Mouse (Mus musculus) neural tube, embryonic 14.5 days (tissue): ENCODE results near the gene Parp11. TPM values are rescaled to one million over a fixed set of nuclear protein-coding genes. Genes with fewer than 3 reads are reported as not detected.

ENCODE experiments used
- ATAC-seq: fragments of 200-750 bp; cut with Nextera tagmentation; 2 replicates; pipeline ENCODE4 v1.8.0; 2017; ENCODE audit warnings: low read depth, mild to moderate bottlenecking, moderate TSS enrichment, moderate library complexity
- H3K27ac ChIP-seq: fragments of 300-500 bp; sonication (generic); 2 replicates; pipeline ENCODE4 v1.5.1; 2014; ENCODE audit warnings: low read depth, mild to moderate bottlenecking, control low read depth, low read length, moderate library complexity, mixed read lengths
- H3K27me3 ChIP-seq: fragments of 300-500 bp; sonication (generic); 2 replicates; pipeline ENCODE4 v1.6.1; 2014; ENCODE audit warnings: low read length; ENCODE audit not compliant: control insufficient read depth, insufficient read depth
- H3K36me3 ChIP-seq: fragments of 300-500 bp; sonication (generic); 2 replicates; pipeline ENCODE4 v1.6.1; 2014; ENCODE audit warnings: low read length, mixed read lengths; ENCODE audit not compliant: control insufficient read depth, insufficient read depth
- H3K4me1 ChIP-seq: fragments of 300-500 bp; sonication (generic); 2 replicates; pipeline ENCODE4 v1.6.1; 2014; ENCODE audit warnings: low read length; ENCODE audit not compliant: control insufficient read depth, insufficient read depth
- H3K4me2 ChIP-seq: fragments of 300-500 bp; sonication (generic); 2 replicates; pipeline ENCODE4 v1.6.1; 2014; ENCODE audit warnings: mild to moderate bottlenecking, low read depth, low read length, control low read depth
- H3K4me3 ChIP-seq: fragments of 300-500 bp; sonication (generic); 2 replicates; pipeline ENCODE4 v1.5.1; 2014; ENCODE audit warnings: low read depth, low read length, control low read depth, mixed read lengths
- H3K9ac ChIP-seq: fragments of 300-500 bp; sonication (generic); replicated peaks from 2 replicates; pipeline ENCODE4 v1.6.1; 2014; ENCODE audit warnings: low read depth, mild to moderate bottlenecking, control low read depth, low read length, mixed read lengths
- H3K9me3 ChIP-seq: fragments of 300-500 bp; sonication (generic); 2 replicates; pipeline ENCODE4 v1.6.1; 2016; ENCODE audit warnings: low read length; ENCODE audit not compliant: control insufficient read depth
- WGBS: fragments of 180-500 bp; shearing (Covaris S2); extraction: QIAGEN DNeasy Blood & Tissue Kit; methylation state at CpG from one replicate; pipeline ENCODE4 v1.1.7; 2014; 5-methylcytosine and 5-hydroxymethylcytosine counted together
- polyA plus RNA-seq: library from polyadenylated mRNA; unstranded; fragments of >200 nt; fragmentation: Nextera tagmentation; extraction: Ambion mirVana; gene quantifications from 2 replicates; pipeline ENCODE4 v1.2.1, GENCODE M21; 2014

The Parp11 gene
- polyA plus RNA-seq, 1 experiment from 2014 or later = 90.8 TPM

DNA sequence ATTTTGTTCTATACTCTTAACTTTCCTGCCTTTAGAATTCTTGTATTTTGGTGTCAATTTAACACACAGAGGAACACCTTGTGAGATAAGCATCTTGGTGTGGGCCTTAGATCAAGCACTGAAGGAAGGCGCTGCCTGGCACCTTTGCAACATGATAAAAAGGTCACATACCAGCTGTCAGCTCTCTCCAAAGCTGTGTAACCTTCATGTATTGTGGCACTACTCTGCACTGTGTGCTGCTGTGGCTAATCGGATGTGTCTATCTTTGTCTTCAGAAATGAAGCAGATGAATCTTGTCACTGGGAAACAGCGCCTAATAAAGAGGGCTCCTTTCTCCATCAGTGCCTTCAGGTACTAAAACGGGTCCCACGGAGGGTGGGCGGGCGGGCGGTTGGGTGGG is 27.3 kb downstream of the Parp11 start:
- no peak for ATAC-seq

DNA sequence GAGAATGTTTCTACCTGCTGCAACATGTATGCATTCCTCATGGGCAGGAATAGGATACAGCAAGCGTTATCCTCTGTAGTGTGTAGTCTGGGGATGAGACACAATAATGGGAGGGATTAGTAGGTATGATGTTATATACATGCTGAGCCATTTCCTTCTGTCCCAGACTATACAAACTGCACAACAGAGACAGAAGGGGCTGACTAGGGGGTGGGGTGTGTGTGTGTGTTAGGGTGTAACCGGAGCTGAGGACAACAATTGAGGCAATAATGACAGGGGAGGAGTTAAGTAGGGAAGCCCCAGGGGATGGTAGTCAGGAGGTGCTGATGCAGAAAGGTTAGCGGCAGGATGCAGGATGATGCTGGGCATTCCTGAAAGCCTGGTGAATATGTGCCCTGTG is 28.6 kb downstream of the Parp11 start:
- ATAC-seq = no peak
- Histone ChIP-seq H3K27me3 (no peaks in the 10 kb centered on the region), H3K9me3 (no peaks in the 10 kb centered on the region), H3K4me2 (no peak overlapping the region), H3K27ac (no peak overlapping the region), H3K36me3 (peaks cover 23% of the 10 kb centered on the region; the same call in 1 of the 2 replicates), H3K9ac (no peak overlapping the region), H3K4me1 (no peaks in the 10 kb centered on the region), H3K4me3 (no peak overlapping the region)
- 28% methylated on average over 3 of the region's 3 CpGs for whole genome bisulfite sequencing

More for the DNA sequence above, 27.3 kb downstream of the Parp11 start:
- Histone ChIP-seq H3K4me2 (no peak overlapping the region), H3K9me3 (no peaks in the 10 kb centered on the region), H3K4me3 (no peak overlapping the region), H3K9ac (no peak overlapping the region), H3K27me3 (no peaks in the 10 kb centered on the region), H3K36me3 (peaks cover 18% of the 10 kb centered on the region; the same call in 1 of the 2 replicates), H3K4me1 (no peaks in the 10 kb centered on the region), H3K27ac (no peak overlapping the region)
- 83% methylated on average over 8 of the region's 8 CpGs for WGBS

DNA sequence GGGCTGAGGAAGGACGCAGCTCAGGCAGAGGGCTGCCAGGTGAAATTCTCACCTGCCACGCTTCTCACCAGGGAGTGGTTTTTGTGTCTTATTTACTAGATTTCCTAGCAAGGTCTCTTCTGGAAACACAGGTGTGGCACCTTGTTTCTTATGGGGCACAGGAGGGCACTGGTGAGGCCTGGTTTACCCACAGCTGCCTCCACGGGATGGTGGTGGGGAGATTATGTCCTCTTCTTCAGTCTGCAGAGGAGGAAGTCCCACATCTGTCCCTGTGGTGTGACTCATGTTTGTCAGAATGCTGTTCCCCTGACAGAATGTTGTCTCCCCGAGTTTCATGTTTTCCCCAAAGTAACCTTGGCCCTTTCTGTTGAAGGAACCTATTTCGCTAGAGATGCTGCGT is 44.4 kb downstream of the Parp11 start:
- peaks cover 6% of the 10 kb centered on the region; the same call in 1 of the 2 replicates for H3K36me3 ChIP-seq
- no peak overlapping the region for H3K9ac ChIP-seq
- no peak overlapping the region for H3K4me3 ChIP-seq
- no peak overlapping the region for H3K4me2 ChIP-seq
- no peak overlapping the region for H3K27ac ChIP-seq
- H3K4me1 ChIP-seq = no peaks in the 10 kb centered on the region
- H3K9me3 ChIP-seq = no peaks in the 10 kb centered on the region
- 87% methylated on average over 6 of the region's 6 CpGs for WGBS
- ATAC-seq = no peak
- H3K27me3 ChIP-seq = no peaks in the 10 kb centered on the region

DNA sequence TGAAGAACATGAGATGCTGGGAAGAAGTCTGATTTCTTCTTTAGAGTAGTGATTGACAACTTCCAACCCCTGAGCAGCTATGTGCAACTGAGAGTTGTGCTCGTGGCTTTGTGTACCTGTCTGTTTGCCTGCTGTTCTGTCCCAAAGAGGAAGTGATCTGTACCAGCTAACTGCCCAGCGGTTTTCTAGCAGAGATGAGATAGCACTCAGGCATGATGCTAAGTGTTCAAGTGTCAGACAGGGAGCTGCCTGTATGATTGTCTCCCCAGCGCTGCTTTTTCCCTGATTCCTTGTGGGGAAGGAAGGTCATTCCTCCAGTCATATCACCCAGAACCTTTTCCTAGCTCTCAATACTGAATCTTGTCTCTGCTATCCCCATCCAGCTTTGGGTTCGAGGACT is 45.9 kb downstream of the Parp11 start:
- ATAC-seq = no peak
- no peak overlapping the region for H3K9ac ChIP-seq
- H3K27ac ChIP-seq = no peak overlapping the region
- H3K27me3 ChIP-seq = no peaks in the 10 kb centered on the region
- no peak overlapping the region for H3K4me3 ChIP-seq
- no peaks in the 10 kb centered on the region for H3K9me3 ChIP-seq
- WGBS = 88% methylated on average over 4 of the region's 4 CpGs
- no peak overlapping the region for H3K4me2 ChIP-seq
- no peaks in the 10 kb centered on the region for H3K4me1 ChIP-seq
- peaks cover 6% of the 10 kb centered on the region; the same call in 1 of the 2 replicates for H3K36me3 ChIP-seq

DNA sequence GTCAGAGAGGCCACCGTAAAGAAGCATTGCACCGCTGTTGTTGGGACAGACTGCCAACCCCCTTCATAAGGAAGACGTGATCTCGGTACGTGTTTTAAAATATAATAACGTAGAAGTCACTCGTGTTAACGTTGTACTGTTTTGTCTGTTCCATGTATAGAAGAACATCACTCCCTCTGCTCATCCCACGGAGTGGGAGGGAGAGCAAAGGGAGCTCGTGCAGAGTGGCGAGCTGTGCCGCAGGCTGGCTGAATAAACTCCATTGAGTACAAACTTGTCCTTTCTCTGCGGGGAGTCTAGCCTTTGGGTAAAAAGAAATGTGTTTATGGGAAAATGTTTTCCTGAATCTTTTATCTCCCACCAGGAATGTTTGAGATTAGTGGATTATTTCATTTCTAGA is 47.1 kb downstream of the Parp11 start:
- WGBS = 76% methylated on average over 13 of the region's 13 CpGs
- no peak overlapping the region for H3K4me2 ChIP-seq
- no peak overlapping the region for H3K27ac ChIP-seq
- ATAC-seq = no peak
- no peak overlapping the region for H3K9ac ChIP-seq
- H3K27me3 ChIP-seq = no peaks in the 10 kb centered on the region
- peaks cover 6% of the 10 kb centered on the region; the same call in 1 of the 2 replicates for H3K36me3 ChIP-seq
- H3K4me3 ChIP-seq = no peak overlapping the region
- no peaks in the 10 kb centered on the region for H3K4me1 ChIP-seq
- H3K9me3 ChIP-seq = no peaks in the 10 kb centered on the region

DNA sequence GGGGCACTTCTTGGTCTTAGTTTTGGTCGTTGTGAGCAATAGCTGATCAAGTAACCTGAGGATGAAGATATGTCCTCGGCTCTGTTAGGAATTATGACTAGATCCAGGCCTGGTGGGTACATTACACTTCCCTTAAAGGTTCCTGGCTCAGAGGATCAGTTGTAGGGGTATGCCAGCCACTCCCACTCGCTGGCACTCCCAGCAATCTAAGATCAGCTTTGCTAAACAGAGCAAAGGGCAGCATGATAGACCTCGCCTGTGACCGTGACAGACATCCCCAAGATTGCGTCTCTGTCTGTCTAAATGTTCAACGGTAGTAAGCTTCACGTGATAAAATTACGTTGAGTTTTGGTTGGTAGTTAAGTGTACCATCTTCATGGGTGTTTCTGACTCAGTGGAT is 47.7 kb downstream of the Parp11 start:
- H3K9ac ChIP-seq = no peak overlapping the region
- H3K27me3 ChIP-seq = no peaks in the 10 kb centered on the region
- no peak overlapping the region for H3K4me2 ChIP-seq
- no peak overlapping the region for H3K27ac ChIP-seq
- ATAC-seq = no peak
- H3K9me3 ChIP-seq = no peaks in the 10 kb centered on the region
- H3K4me1 ChIP-seq = no peaks in the 10 kb centered on the region
- WGBS = 95% methylated on average over 9 of the region's 9 CpGs
- H3K4me3 ChIP-seq = no peak overlapping the region
- peaks cover 6% of the 10 kb centered on the region; the same call in 1 of the 2 replicates for H3K36me3 ChIP-seq

DNA sequence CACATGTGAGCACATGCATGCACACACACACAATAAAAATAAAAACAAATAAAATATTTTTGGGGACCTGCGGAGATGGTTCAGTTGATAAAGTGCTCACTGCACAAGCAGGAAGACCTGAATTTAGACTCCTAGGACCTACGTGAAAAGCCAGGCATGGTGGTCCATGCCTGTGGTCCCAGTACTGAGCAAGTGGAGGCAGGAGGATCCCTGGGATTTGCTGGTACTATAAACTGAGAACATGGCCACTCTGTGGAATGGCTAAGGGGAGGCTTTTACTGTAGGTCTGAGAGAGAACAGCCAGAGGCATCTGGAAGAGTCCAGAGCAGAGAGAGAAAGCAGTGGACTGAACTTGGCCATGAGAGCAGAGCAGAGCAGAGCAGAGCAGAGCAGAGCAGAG is 48.6 kb downstream of the Parp11 start:
- WGBS = 84% methylated on average over 2 of the region's 2 CpGs
- no peak overlapping the region for H3K27ac ChIP-seq
- ATAC-seq = no peak
- H3K9ac ChIP-seq = no peak overlapping the region
- no peaks in the 10 kb centered on the region for H3K9me3 ChIP-seq
- H3K4me2 ChIP-seq = no peak overlapping the region
- H3K4me1 ChIP-seq = no peaks in the 10 kb centered on the region
- peaks cover 6% of the 10 kb centered on the region; the same call in 1 of the 2 replicates for H3K36me3 ChIP-seq
- H3K4me3 ChIP-seq = no peak overlapping the region
- H3K27me3 ChIP-seq = no peaks in the 10 kb centered on the region

DNA sequence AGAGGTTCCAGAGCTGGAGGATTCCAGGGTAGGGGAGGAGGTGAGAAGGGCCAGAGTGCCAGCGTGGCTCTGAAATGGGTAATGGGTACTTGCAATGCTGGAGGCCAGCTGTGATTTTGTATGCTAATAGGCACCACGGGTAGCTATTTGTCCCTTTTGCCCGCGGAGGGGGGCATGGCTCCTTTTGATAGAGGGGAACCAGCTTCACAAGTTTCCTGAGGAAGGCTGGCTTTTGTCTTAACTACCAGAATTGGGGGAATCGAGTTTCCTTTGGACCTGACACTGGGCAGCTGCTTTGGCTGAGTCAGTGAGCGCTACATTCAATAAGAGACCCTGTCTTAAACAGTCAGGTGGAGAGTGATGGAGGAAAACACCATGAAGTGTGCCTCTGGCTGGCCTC is 49.2 kb downstream of the Parp11 start:
- Histone ChIP-seq H3K9me3 (no peaks in the 10 kb centered on the region), H3K27me3 (no peaks in the 10 kb centered on the region), H3K27ac (no peak overlapping the region), H3K9ac (no peak overlapping the region), H3K4me2 (no peak overlapping the region), H3K36me3 (peaks cover 6% of the 10 kb centered on the region; the same call in 1 of the 2 replicates), H3K4me3 (no peak overlapping the region), H3K4me1 (no peaks in the 10 kb centered on the region)
- ATAC-seq = no peak
- WGBS = 6% methylated on average over 6 of the region's 6 CpGs

DNA sequence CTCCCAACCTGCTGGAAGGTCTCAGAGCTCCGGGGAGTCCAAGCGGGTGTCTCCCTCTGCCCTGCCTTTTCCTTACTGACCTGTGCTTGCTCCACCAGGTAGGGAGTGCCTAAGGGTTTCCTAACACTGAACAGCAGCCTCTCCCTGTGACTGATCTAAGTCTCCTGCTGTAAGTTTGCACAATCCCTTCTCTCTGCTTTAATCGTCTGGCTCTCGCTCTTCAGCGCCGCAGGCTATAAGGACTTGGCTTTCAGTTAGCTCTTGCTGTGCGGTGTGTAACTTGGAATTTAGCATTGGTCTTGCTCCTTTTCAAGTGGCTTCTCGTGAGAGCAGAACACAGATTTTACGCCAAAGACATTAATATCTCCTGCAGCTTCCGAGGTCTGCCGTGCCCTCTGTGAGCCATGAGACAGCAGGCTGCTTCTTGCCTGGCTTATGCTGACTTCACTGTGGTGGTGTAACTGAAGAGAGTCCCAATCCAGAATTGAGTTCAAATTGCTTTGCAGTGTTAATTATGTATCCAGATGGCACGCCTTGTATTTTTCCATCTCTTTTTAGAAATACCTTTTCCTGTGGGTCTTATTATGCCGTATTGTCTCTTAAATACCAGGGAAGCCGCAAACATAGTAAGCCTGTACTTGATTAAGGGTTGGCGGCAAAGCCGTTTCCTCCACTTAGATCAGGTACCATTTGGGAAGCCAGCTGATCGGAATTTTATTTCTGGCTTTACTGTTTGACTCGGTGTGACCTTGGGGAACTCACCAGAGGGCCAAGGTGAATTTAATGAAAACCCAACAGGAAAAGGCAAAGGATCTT is 50.4 kb downstream of the Parp11 start:
- ATAC-seq = no peak
- H3K9ac ChIP-seq = no peak overlapping the region
- WGBS = 72% methylated on average over 18 of the region's 18 CpGs
- H3K27ac ChIP-seq = no peak overlapping the region
- H3K4me1 ChIP-seq = no peaks in the 10 kb centered on the region
- H3K27me3 ChIP-seq = no peaks in the 10 kb centered on the region
- H3K4me3 ChIP-seq = no peak overlapping the region
- H3K36me3 ChIP-seq = peaks cover 2% of the 10 kb centered on the region; the same call in 1 of the 2 replicates
- H3K4me2 ChIP-seq = no peak overlapping the region
- H3K9me3 ChIP-seq = no peaks in the 10 kb centered on the region
